Mouse (Mus musculus): ENCODE measurements around the gene Igf2r. TPM values are rescaled to one million over a fixed set of nuclear protein-coding genes. Genes with fewer than 3 reads are reported as not detected.
A peak's percentile ranks its signal among the peaks of the same experiment; 100 is the strongest.

The Igf2r gene
- total RNA-seq, 2 experiments from 2014 or later: 26.9 to 27.0 TPM

GRCm38 (mm10) chr17:12782861-12783847 is 13.7 kb upstream of the Igf2r start:
- DNase-seq (ENCODE audit: low spot score in 2 of 2): no peak

GRCm38 (mm10) chr17:12781101-12781500 is 11.6 kb upstream of the Igf2r start:
- DNase-seq (ENCODE audit: low spot score in 2 of 2): no peak

GRCm38 (mm10) chr17:12780125-12780524 is 10.7 kb upstream of the Igf2r start:
- no peak for DNase-seq (ENCODE audit: low spot score in 2 of 2)

GRCm38 (mm10) chr17:12779442-12779841 is 10.0 kb upstream of the Igf2r start:
- DNase-seq (ENCODE audit: low spot score in 2 of 2): no peak

GRCm38 (mm10) chr17:12773956-12774355 is 4.5 kb upstream of the Igf2r start:
- no peak for DNase-seq (ENCODE audit: low spot score in 2 of 2)

GRCm38 (mm10) chr17:12770500-12770899 is 1.0 kb upstream of the Igf2r start:
- no peak for DNase-seq (ENCODE audit: low spot score in 2 of 2)

GRCm38 (mm10) chr17:12768415-12769379 is 767 bp downstream of the Igf2r start:
- DNase-seq (ENCODE audit: low spot score in 2 of 2): no peak

GRCm38 (mm10) chr17:12767294-12767852 is 2.1 kb downstream of the Igf2r start:
- DNase-seq (ENCODE audit: low spot score in 2 of 2): no peak

- DNase-seq (ENCODE audit: low spot score in 2 of 2): no peak
Measured at GRCm38 (mm10) chr17:12763412-12763811, 6.1 kb downstream of the Igf2r start.

- no peak for DNase-seq (ENCODE audit: low spot score in 2 of 2)
Measured at GRCm38 (mm10) chr17:12760355-12761146, 8.9 kb downstream of the Igf2r start.

GRCm38 (mm10) chr17:12759646-12760074 is 9.8 kb downstream of the Igf2r start:
- no peak for DNase-seq (ENCODE audit: low spot score in 2 of 2)

GRCm38 (mm10) chr17:12758701-12759455 is 10.6 kb downstream of the Igf2r start:
- DNase-seq (ENCODE audit: low spot score in 2 of 2): no peak

GRCm38 (mm10) chr17:12757990-12758389 is 11.5 kb downstream of the Igf2r start:
- DNase-seq (ENCODE audit: low spot score in 2 of 2): peak; percentile 43 to 61

- DNase-seq (ENCODE audit: low spot score in 2 of 2): no peak
Measured at GRCm38 (mm10) chr17:12757161-12757560, 12.3 kb downstream of the Igf2r start.

GRCm38 (mm10) chr17:12755951-12756350 is 13.5 kb downstream of the Igf2r start:
- no peak for DNase-seq (ENCODE audit: low spot score in 2 of 2)

GRCm38 (mm10) chr17:12755146-12755545 is 14.3 kb downstream of the Igf2r start:
- DNase-seq (ENCODE audit: low spot score in 2 of 2): no peak

GRCm38 (mm10) chr17:12754243-12755007 is 15.0 kb downstream of the Igf2r start:
- no peak for DNase-seq (ENCODE audit: low spot score in 2 of 2)

GRCm38 (mm10) chr17:12753050-12753449 is 16.4 kb downstream of the Igf2r start:
- no peak for DNase-seq (ENCODE audit: low spot score in 2 of 2)

GRCm38 (mm10) chr17:12751641-12752040 is 17.8 kb downstream of the Igf2r start:
- no peak for DNase-seq (ENCODE audit: low spot score in 2 of 2)
